Mouse (Mus musculus): ENCODE measurements around the gene Spats2. TPM values are rescaled to one million over a fixed set of nuclear protein-coding genes. Genes with fewer than 3 reads are reported as not detected.

Gene Spats2
- polyA plus RNA-seq, 1 experiment, result 10.6 TPM

- peak overlapping the region; percentile 31 for H3K4me3 ChIP-seq (replicated peaks; ENCODE audit: extremely low read depth, low read depth, low read length)
- no peak for TF ChIP-seq CTCF (IDR thresholded peaks at IDR 0.05; ENCODE audit: insufficient read depth, low read length)
- TF ChIP-seq POLR2A (IDR thresholded peaks at IDR 0.05; ENCODE audit: borderline replicate concordance, extremely low read depth, low read depth, low read length), result peak; percentile 41; the same call in 1 of the 2 replicates
- peak; percentile 45 for DNase-seq
- 2% methylated on average over 6 of the region's 10 CpGs for WGBS
- H3K4me1 ChIP-seq (ENCODE audit: control insufficient read depth, insufficient read depth, low read length), result peaks cover 6% of the 10 kb centered on the region
Measured at GRCm38 (mm10) chr15:99259730-99260252, 134.1 kb downstream of the Spats2 start.

GRCm38 (mm10) chr15:99262702-99263101, 137.0 kb downstream of the Spats2 start:
- DNase-seq, result no peak
- Histone ChIP-seq H3K4me1 (ENCODE audit: control insufficient read depth, insufficient read depth, low read length) (peaks cover 6% of the 10 kb centered on the region), H3K4me3 (replicated peaks; ENCODE audit: extremely low read depth, low read depth, low read length) (no peak overlapping the region)
- TF ChIP-seq CTCF (IDR thresholded peaks at IDR 0.05; ENCODE audit: insufficient read depth, low read length) (no peak), POLR2A (IDR thresholded peaks at IDR 0.05; ENCODE audit: borderline replicate concordance, extremely low read depth, low read depth, low read length) (no peak)
- WGBS, result 69% methylated on average over 10 of the region's 10 CpGs

Other genes starting within 250 kb of the Spats2 start
- 5.4 and 5.6 TPM in 2 replicates for gene Rhebl1, start 231.4 kb upstream of the Spats2 start, polyA plus RNA-seq (2012; rRNA removed)
- gene Dhh, start 227.4 kb upstream of the Spats2 start, polyA plus RNA-seq (2012; rRNA removed), result 2.5 and 2.8 TPM in 2 replicates
- 56.0 and 72.1 TPM in 2 replicates for gene Lmbr1l, start 207.7 kb upstream of the Spats2 start, polyA plus RNA-seq (2012; rRNA removed)
- 1,081 and 1,265 TPM in 2 replicates for gene Tuba1b, start 191.4 kb upstream of the Spats2 start, polyA plus RNA-seq (2012; rRNA removed)
- 0.17 and 298 TPM in 2 replicates for gene Gm49450, start 172.4 kb upstream of the Spats2 start, polyA plus RNA-seq (2012; rRNA removed)
- gene Tuba1a, start 172.2 kb upstream of the Spats2 start, polyA plus RNA-seq (2012; rRNA removed), result 617 and 959 TPM in 2 replicates
- gene Tuba1c, start 96.0 kb upstream of the Spats2 start, polyA plus RNA-seq (2012; rRNA removed), result 72.7 and 91.7 TPM in 2 replicates
- gene Prph, start 70.7 kb upstream of the Spats2 start, polyA plus RNA-seq (2012; rRNA removed), result 0.71 and 1.0 TPM in 2 replicates
- gene Troap, start 51.3 kb upstream of the Spats2 start, polyA plus RNA-seq (2012; rRNA removed), result 0.84 and 1.3 TPM in 2 replicates
- gene C1ql4, start 38.1 kb upstream of the Spats2 start, polyA plus RNA-seq (2012; rRNA removed), result not detected in 2 replicates
- 0.23 and 0.53 TPM in 2 replicates for gene Dnajc22, start 32.7 kb upstream of the Spats2 start, polyA plus RNA-seq (2012; rRNA removed)
- gene Kcnh3, start 98.9 kb downstream of the Spats2 start, polyA plus RNA-seq (2012; rRNA removed), result 4.8 and 5.0 TPM in 2 replicates
- 59.2 and 65.6 TPM in 2 replicates for gene Mcrs1, start 126.0 kb downstream of the Spats2 start, polyA plus RNA-seq (2012; rRNA removed)
- gene Prpf40b, start 169.2 kb downstream of the Spats2 start, polyA plus RNA-seq (2012; rRNA removed), result 68.1 and 76.5 TPM in 2 replicates
- gene Fam186b, start 170.0 kb downstream of the Spats2 start, polyA plus RNA-seq (2012; rRNA removed), result 0.05 TPM in 1 of 2 replicates, not detected in the other
- 53.4 and 58.9 TPM in 2 replicates for gene Fmnl3, start 244.6 kb downstream of the Spats2 start, polyA plus RNA-seq (2012; rRNA removed)

All from lung, adult 2 months (tissue).